Mouse (Mus musculus): ENCODE results near the gene Apeh. TPM values are rescaled to one million over a fixed set of nuclear protein-coding genes. Genes with fewer than 3 reads are reported as not detected.
A peak's percentile ranks its signal among the peaks of the same experiment; 100 is the strongest.

Apeh gene
- polyA plus RNA-seq, 1 experiment from 2014 or later, result 50.8 TPM

DNA sequence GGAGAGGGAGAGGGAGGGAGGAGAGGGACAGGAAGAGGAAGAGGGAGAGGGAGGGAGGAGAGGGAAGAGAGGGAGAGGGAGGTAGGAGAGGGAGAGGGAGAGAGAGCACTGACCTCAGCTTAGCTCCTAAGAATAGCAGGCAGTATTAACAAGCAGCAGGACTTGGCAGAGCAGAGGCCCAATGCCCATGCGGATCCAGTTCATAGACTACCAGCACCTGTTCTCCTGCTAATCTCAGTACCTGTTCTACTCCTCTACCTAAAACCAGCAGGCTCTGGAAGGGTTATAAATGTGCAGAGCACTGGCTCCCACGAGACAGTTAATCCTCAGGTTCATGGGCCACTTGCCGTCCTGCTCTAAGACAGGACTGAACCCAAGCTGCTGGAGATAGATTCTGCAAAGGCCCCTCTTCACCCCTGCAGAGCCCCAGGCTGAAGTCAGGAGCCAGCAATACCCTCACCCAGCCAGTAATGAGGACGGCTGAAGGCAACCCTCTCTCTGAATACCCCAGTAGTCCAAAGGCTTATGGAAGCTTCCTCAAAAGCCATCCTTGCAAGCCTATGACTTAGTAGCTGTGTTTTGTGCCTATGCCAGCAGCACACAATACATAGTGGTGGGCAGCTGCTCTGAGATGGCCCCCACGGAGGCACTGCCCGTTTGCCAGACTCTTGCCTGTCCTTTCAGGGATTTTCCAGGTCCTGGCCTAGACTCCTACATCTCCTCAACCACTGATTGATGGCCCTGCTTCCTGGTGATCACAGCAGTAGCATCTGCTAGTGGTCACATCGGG, 21.1 kb downstream of the Apeh start:
- ATAC-seq, result no peak
- Histone ChIP-seq H3K4me3 (ENCODE audit: low read depth, low read length) (no peak overlapping the region), H3K27ac (ENCODE audit: low read length) (no peak overlapping the region), H3K9me3 (replicated peaks; ENCODE audit: control insufficient read depth, low read length, poor library complexity, severe bottlenecking) (no peaks in the 10 kb centered on the region), H3K9ac (ENCODE audit: low read depth, low read length) (no peak overlapping the region), H3K4me2 (ENCODE audit: low read length) (no peak overlapping the region), H3K4me1 (ENCODE audit: control insufficient read depth, insufficient read depth, low read length) (peaks cover 8% of the 10 kb centered on the region), H3K27me3 (ENCODE audit: control insufficient read depth, insufficient read depth, low read depth, low read length) (no peaks in the 10 kb centered on the region), H3K36me3 (ENCODE audit: control insufficient read depth, insufficient read depth, low read length) (peaks cover 13% of the 10 kb centered on the region)
- WGBS, result 55% methylated on average over 7 of the region's 7 CpGs

DNA sequence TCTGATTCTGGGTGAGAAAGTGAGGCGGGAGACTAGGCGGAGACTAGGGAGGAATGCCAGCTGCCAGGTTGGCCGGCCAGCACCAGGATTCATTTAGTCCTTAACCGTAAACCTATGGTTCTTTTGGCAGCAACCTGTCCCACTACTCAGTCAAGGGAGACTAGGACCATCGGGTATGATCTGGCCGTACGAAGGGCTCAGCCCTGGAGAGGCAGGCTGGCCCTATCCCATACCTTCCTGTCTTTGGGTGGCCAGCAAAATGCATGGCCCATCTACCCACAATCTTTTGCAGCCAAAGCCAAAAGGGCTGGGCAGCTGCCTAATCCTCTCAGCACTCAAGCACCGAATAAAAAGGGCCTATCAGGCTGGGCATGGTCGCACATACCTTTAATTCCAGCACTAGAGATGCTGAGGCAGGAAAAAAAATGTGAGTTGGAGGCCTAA, 21.9 kb downstream of the Apeh start:
- H3K9ac ChIP-seq (ENCODE audit: low read depth, low read length), result no peak overlapping the region
- no peaks in the 10 kb centered on the region for H3K4me1 ChIP-seq (ENCODE audit: control insufficient read depth, insufficient read depth, low read length)
- no peak overlapping the region for H3K4me3 ChIP-seq (ENCODE audit: low read depth, low read length)
- H3K4me2 ChIP-seq (ENCODE audit: low read length), result no peak overlapping the region
- H3K9me3 ChIP-seq (replicated peaks; ENCODE audit: control insufficient read depth, low read length, poor library complexity, severe bottlenecking), result no peaks in the 10 kb centered on the region
- H3K27me3 ChIP-seq (ENCODE audit: control insufficient read depth, insufficient read depth, low read depth, low read length), result no peaks in the 10 kb centered on the region
- H3K27ac ChIP-seq (ENCODE audit: low read length), result no peak overlapping the region
- ATAC-seq, result no peak
- WGBS, result 57% methylated on average over 9 of the region's 9 CpGs
- H3K36me3 ChIP-seq (ENCODE audit: control insufficient read depth, insufficient read depth, low read length), result peaks cover 13% of the 10 kb centered on the region

DNA sequence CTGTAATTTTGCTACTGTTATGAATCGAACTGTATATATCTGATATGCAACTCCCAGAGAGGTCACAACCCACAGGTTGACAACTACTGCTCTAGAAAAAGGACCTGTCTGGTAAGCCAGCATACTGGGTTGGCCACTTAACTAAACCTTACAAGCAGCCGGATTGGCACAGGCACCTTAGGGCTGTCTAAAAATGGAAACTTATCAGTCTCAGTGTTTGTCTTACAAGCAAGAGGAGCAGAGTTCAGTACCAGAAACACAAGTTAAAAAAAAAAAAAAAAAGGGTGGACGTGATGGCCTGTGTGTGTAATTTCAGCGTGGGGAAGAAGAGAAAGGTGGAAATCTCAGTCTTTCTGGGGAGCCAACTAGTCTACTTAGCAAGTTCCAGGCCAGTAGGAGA, 22.6 kb downstream of the Apeh start:
- no peak overlapping the region for H3K27ac ChIP-seq (ENCODE audit: low read length)
- no peak overlapping the region for H3K4me3 ChIP-seq (ENCODE audit: low read depth, low read length)
- no peaks in the 10 kb centered on the region for H3K27me3 ChIP-seq (ENCODE audit: control insufficient read depth, insufficient read depth, low read depth, low read length)
- WGBS, result 91% methylated on average over 4 of the region's 4 CpGs
- H3K9me3 ChIP-seq (replicated peaks; ENCODE audit: control insufficient read depth, low read length, poor library complexity, severe bottlenecking), result no peaks in the 10 kb centered on the region
- no peak overlapping the region for H3K9ac ChIP-seq (ENCODE audit: low read depth, low read length)
- ATAC-seq, result no peak
- H3K4me2 ChIP-seq (ENCODE audit: low read length), result no peak overlapping the region
- H3K4me1 ChIP-seq (ENCODE audit: control insufficient read depth, insufficient read depth, low read length), result no peaks in the 10 kb centered on the region
- H3K36me3 ChIP-seq (ENCODE audit: control insufficient read depth, insufficient read depth, low read length), result peaks cover 13% of the 10 kb centered on the region

DNA sequence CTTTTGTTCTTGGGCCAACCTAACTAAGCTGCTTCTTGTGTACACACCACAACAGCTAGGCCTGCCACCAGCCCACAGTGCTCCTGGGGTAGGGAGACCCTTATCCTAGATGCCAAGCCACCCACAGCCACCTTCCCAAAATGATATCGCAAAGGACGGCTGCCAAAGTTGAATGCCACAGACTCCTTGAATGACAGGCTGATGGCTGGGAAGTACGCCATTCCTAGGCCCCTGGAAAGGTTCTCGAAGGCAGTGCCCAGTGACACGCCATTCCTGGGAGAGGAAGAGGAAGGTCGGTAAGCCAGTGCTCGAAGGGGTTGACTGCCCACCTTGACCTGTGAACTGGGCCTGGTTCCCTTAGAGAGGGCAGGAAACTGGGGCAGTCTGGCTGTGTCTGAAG, 24.9 kb downstream of the Apeh start:
- no peak overlapping the region for H3K27ac ChIP-seq (ENCODE audit: low read length)
- H3K4me1 ChIP-seq (ENCODE audit: control insufficient read depth, insufficient read depth, low read length), result no peaks in the 10 kb centered on the region
- no peak overlapping the region for H3K4me3 ChIP-seq (ENCODE audit: low read depth, low read length)
- H3K36me3 ChIP-seq (ENCODE audit: control insufficient read depth, insufficient read depth, low read length), result peaks cover 13% of the 10 kb centered on the region
- ATAC-seq, result no peak
- no peak overlapping the region for H3K9ac ChIP-seq (ENCODE audit: low read depth, low read length)
- no peaks in the 10 kb centered on the region for H3K27me3 ChIP-seq (ENCODE audit: control insufficient read depth, insufficient read depth, low read depth, low read length)
- no peak overlapping the region for H3K4me2 ChIP-seq (ENCODE audit: low read length)
- 92% methylated on average over 7 of the region's 7 CpGs for WGBS
- no peaks in the 10 kb centered on the region for H3K9me3 ChIP-seq (replicated peaks; ENCODE audit: control insufficient read depth, low read length, poor library complexity, severe bottlenecking)

DNA sequence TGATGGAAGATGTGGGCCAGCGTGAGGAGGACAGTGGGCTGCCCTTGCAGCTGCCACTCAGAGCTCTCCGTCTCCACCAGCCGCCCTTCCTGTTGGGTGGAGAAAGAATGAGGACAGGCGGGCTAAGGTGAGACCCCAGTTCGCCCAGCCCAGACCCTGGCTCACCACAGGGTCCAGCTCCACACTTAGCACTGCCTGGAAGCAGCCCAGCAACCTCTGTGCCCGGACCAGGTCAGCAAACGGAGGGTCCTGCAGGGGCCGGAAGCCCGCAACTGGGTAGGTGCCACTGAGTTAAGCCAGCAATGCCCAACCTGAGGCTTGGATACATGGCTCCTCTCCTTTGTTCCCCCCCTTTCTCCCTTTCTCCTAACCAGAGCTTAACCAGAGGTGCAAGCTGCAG, 25.4 kb downstream of the Apeh start:
- WGBS, result 96% methylated on average over 9 of the region's 9 CpGs
- no peak for ATAC-seq
- H3K4me2 ChIP-seq (ENCODE audit: low read length), result no peak overlapping the region
- no peak overlapping the region for H3K4me3 ChIP-seq (ENCODE audit: low read depth, low read length)
- H3K4me1 ChIP-seq (ENCODE audit: control insufficient read depth, insufficient read depth, low read length), result no peaks in the 10 kb centered on the region
- no peak overlapping the region for H3K27ac ChIP-seq (ENCODE audit: low read length)
- no peak overlapping the region for H3K9ac ChIP-seq (ENCODE audit: low read depth, low read length)
- H3K27me3 ChIP-seq (ENCODE audit: control insufficient read depth, insufficient read depth, low read depth, low read length), result no peaks in the 10 kb centered on the region
- no peaks in the 10 kb centered on the region for H3K9me3 ChIP-seq (replicated peaks; ENCODE audit: control insufficient read depth, low read length, poor library complexity, severe bottlenecking)
- peaks cover 18% of the 10 kb centered on the region for H3K36me3 ChIP-seq (ENCODE audit: control insufficient read depth, insufficient read depth, low read length)

DNA sequence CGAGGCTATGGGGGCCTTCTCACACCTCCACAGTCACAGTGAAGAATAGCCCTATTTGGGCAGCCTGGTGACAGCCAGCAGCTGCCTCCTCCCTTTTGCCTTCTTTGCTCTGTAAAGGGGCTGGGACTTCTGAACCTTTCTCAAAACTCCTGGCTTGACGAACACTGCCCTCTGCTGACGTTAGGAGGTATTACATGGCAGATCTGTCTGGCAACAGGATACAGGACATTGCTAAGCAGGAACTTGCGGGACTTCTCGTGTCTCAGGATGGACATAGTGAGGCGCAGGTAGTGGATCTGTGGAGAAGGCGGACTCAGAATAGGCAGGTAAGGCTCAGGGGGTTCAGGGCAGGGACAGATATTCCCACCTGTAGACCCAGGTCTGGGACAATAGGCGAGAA, 26.5 kb downstream of the Apeh start:
- ATAC-seq, result 0 out of 2 replicates have a peak, but pooled peaks have one; percentile 4
- WGBS, result 24% methylated on average over 8 of the region's 8 CpGs
- H3K36me3 ChIP-seq (ENCODE audit: control insufficient read depth, insufficient read depth, low read length), result peaks cover 27% of the 10 kb centered on the region
- no peaks in the 10 kb centered on the region for H3K4me1 ChIP-seq (ENCODE audit: control insufficient read depth, insufficient read depth, low read length)
- H3K27ac ChIP-seq (ENCODE audit: low read length), result no peak overlapping the region
- H3K27me3 ChIP-seq (ENCODE audit: control insufficient read depth, insufficient read depth, low read depth, low read length), result no peaks in the 10 kb centered on the region
- H3K9me3 ChIP-seq (replicated peaks; ENCODE audit: control insufficient read depth, low read length, poor library complexity, severe bottlenecking), result no peaks in the 10 kb centered on the region
- H3K4me3 ChIP-seq (ENCODE audit: low read depth, low read length), result no peak overlapping the region
- H3K4me2 ChIP-seq (ENCODE audit: low read length), result no peak overlapping the region
- H3K9ac ChIP-seq (ENCODE audit: low read depth, low read length), result no peak overlapping the region

DNA sequence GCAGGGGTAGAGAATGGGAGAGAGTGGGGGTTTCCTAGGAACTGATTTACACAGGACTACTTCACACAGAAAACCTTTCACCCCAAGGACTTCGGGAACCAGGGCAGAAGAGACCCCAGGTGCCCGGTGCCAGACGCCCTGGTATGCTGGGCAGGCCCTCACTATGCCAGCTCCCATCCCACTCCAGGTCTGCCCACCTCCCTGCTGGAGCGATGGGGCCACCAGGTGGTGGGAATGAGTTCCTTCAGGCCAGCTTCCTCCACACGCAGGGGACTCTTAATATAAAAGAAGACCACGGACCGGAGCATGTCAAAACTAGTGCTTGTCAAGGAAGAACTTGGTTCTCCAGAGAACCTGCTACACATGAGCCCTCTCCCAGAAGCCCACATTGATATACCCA, 27.2 kb downstream of the Apeh start:
- Histone ChIP-seq H3K9me3 (replicated peaks; ENCODE audit: control insufficient read depth, low read length, poor library complexity, severe bottlenecking) (no peaks in the 10 kb centered on the region), H3K27ac (ENCODE audit: low read length) (no peak overlapping the region), H3K4me2 (ENCODE audit: low read length) (no peak overlapping the region), H3K9ac (ENCODE audit: low read depth, low read length) (no peak overlapping the region), H3K36me3 (ENCODE audit: control insufficient read depth, insufficient read depth, low read length) (peaks cover 28% of the 10 kb centered on the region), H3K27me3 (ENCODE audit: control insufficient read depth, insufficient read depth, low read depth, low read length) (no peaks in the 10 kb centered on the region), H3K4me3 (ENCODE audit: low read depth, low read length) (no peak overlapping the region), H3K4me1 (ENCODE audit: control insufficient read depth, insufficient read depth, low read length) (no peaks in the 10 kb centered on the region)
- 81% methylated on average over 7 of the region's 7 CpGs for WGBS
- no peak for ATAC-seq

DNA sequence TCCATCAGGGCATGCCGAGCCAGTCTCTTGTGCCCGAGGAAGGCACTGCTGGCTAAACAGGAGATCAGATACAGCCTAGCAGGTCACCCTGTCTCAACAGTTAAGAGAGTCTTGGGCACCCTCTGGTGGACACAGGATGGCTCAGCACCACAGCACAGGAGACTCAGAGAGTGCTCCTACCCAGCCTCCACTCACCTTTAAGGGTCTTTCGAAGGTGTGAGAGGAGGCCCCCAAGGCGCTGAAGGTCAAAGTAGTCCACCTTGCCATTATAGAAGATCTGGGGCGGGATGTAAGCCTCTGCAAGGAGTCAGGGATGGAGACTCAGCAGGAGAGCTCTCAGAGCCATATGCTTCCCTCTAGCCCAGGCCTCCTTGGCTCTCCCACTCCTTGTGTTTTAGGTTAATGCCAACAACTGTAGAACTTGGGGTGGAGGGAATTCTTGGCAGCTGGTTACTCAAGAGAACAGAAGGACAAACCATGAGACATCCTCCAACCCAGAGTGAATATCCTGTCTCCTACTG, 28.9 kb downstream of the Apeh start:
- H3K4me3 ChIP-seq (ENCODE audit: low read depth, low read length), result no peak overlapping the region
- H3K36me3 ChIP-seq (ENCODE audit: control insufficient read depth, insufficient read depth, low read length), result peaks cover 22% of the 10 kb centered on the region
- H3K9ac ChIP-seq (ENCODE audit: low read depth, low read length), result no peak overlapping the region
- no peaks in the 10 kb centered on the region for H3K9me3 ChIP-seq (replicated peaks; ENCODE audit: control insufficient read depth, low read length, poor library complexity, severe bottlenecking)
- no peak overlapping the region for H3K4me2 ChIP-seq (ENCODE audit: low read length)
- H3K27me3 ChIP-seq (ENCODE audit: control insufficient read depth, insufficient read depth, low read depth, low read length), result no peaks in the 10 kb centered on the region
- H3K27ac ChIP-seq (ENCODE audit: low read length), result no peak overlapping the region
- no peak for ATAC-seq
- WGBS, result 38% methylated on average over 5 of the region's 5 CpGs
- H3K4me1 ChIP-seq (ENCODE audit: control insufficient read depth, insufficient read depth, low read length), result no peaks in the 10 kb centered on the region

DNA sequence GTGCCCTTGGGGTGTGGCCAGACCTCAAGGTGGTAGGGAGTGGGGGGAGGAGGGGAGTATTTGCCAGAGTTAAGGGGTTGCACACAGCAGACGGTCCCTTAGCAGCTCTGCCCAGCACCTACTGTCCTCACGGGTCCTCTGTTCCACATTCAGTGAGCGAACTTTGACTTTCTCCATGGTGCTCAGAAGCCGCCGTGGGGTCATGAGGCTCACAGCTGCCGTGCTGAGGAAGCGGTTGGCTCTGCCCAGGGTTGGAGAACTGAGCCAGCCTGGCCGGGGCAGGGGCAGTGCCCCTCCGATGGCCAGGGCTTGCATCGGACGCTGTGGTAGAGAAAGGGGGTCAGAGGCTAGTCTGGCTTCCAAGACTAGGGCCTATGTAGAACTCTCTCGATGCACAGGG, 31.0 kb downstream of the Apeh start:
- Histone ChIP-seq H3K4me2 (ENCODE audit: low read length) (no peak overlapping the region), H3K27ac (ENCODE audit: low read length) (no peak overlapping the region), H3K27me3 (ENCODE audit: control insufficient read depth, insufficient read depth, low read depth, low read length) (no peaks in the 10 kb centered on the region), H3K4me1 (ENCODE audit: control insufficient read depth, insufficient read depth, low read length) (no peaks in the 10 kb centered on the region), H3K9me3 (replicated peaks; ENCODE audit: control insufficient read depth, low read length, poor library complexity, severe bottlenecking) (no peaks in the 10 kb centered on the region), H3K9ac (ENCODE audit: low read depth, low read length) (no peak overlapping the region), H3K36me3 (ENCODE audit: control insufficient read depth, insufficient read depth, low read length) (peaks cover 25% of the 10 kb centered on the region), H3K4me3 (ENCODE audit: low read depth, low read length) (no peak overlapping the region)
- 92% methylated on average over 12 of the region's 12 CpGs for WGBS
- no peak for ATAC-seq
